Mouse (Mus musculus) kidney, adult 2 months (tissue): Measurements from ENCODE around the gene Slc8a1. TPM values are rescaled to one million over a fixed set of nuclear protein-coding genes. Genes with fewer than 3 reads are reported as not detected.

Experiments
- DNase-seq: peaks from one replicate; pipeline ENCODE4 v3.0.0; 2021
- H3K27ac ChIP-seq: fragments of 200-500 bp; 2 replicates; pipeline ENCODE4 v1.5.1; 2012; ENCODE audit warnings: low read depth, low read length, control low read depth, inconsistent platforms; ENCODE audit not compliant: insufficient read depth
- H3K27me3 ChIP-seq: fragments of 200-500 bp; replicated peaks from 2 replicates; pipeline ENCODE4 v1.6.1; 2012; ENCODE audit warnings: mild to moderate bottlenecking, moderate library complexity, low read length, inconsistent platforms; ENCODE audit not compliant: control insufficient read depth, insufficient read depth
- H3K36me3 ChIP-seq: fragments of 200-500 bp; 2 replicates; pipeline ENCODE4 v1.6.1; 2012; ENCODE audit warnings: mild to moderate bottlenecking, moderate library complexity, low read length, inconsistent platforms; ENCODE audit not compliant: control insufficient read depth, insufficient read depth
- H3K4me1 ChIP-seq: fragments of 200-500 bp; 2 replicates; pipeline ENCODE4 v1.6.1; 2011; ENCODE audit warnings: low read length; ENCODE audit not compliant: control insufficient read depth, insufficient read depth
- H3K4me3 ChIP-seq: fragments of 200-500 bp; 2 replicates; pipeline ENCODE4 v1.5.1; 2011; ENCODE audit warnings: mild to moderate bottlenecking, low read depth, low read length, control low read depth; ENCODE audit not compliant: insufficient read depth
- CTCF ChIP-seq: fragments of 200-500 bp; conservative IDR thresholded peaks from 2 replicates; pipeline ENCODE4 v1.5.1; 2011; ENCODE audit warnings: low read depth, mild to moderate bottlenecking, control low read depth, low read length, moderate library complexity, mixed read lengths; ENCODE audit not compliant: insufficient read depth, insufficient read length
- POLR2A ChIP-seq: fragments of 200-500 bp; IDR thresholded peaks from one replicate; pipeline ENCODE4 v1.6.1; 2011; ENCODE audit warnings: low read depth, low read length, control low read depth
- WGBS: fragments of 180-500 bp; shearing (Covaris S2); methylation state at CpG from one replicate; pipeline ENCODE4 v1.1.7; 2018; 5-methylcytosine and 5-hydroxymethylcytosine counted together
- polyA plus RNA-seq: library from polyadenylated mRNA; depleted of rRNA; stranded (reverse); fragments of >200 nt; gene quantifications from 2 replicates; pipeline ENCODE4 v1.2.3, GENCODE M21; 2012

Gene Slc8a1
- polyA plus RNA-seq, 1 experiment: 15.1 TPM

DNA sequence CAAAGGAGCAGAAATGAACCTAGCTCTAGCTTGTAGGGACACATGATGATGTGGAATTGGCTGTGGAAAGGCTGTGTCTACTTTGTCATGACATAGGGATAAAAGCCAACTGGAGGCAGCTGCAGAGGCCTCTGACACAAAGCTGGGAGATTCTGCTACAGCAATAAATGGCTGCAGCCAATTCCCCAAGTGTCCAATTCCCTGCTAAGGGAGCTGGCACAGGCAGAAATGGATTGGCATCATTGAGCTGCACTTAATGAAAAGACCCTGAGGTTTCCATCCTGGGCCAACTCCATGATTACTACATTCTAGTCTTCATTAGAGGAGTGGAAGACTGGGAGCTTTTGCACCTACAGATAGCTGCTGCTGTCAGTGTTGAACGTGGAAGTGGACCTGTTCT, 251.8 kb downstream of the Slc8a1 start:
- Histone ChIP-seq H3K36me3 (no peaks in the 10 kb centered on the region), H3K4me3 (no peak overlapping the region), H3K27me3 (no peaks in the 10 kb centered on the region), H3K4me1 (no peaks in the 10 kb centered on the region), H3K27ac (no peak overlapping the region)
- TF ChIP-seq CTCF (no peak), POLR2A (no peak)
- DNase-seq: no peak
- 84% methylated on average over 1 of the region's 1 CpGs for WGBS

DNA sequence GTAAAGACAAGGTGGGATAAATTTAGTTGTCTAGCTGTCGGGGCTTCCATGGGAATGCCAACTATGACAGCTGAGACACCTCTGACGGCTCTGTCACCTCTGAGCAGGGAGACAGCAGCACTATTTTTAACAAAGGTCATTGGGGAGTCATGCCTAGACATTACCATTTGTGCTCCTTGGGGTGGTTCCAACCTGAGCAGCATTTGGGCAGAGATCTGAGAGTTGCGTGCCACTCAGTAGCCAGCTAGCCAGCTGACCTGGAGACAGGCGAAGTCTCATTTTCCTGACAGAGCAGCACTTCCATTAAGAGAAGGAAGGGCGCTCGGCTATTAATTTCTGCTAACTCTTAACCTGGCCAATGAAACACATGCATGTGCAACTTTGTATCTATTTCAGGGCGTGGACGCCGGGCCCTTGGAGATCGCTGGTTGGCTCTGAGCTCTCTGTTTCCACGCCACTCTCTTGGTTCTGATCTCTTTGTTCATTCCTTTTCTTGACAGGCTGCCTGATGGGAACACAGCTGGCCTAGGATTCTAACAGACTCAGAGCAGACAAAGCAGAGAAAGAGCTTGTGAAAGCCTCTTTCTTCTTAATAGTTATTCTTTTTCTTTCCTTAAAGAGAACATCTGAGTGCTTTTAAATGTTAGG, 256.2 kb downstream of the Slc8a1 start:
- WGBS: 89% methylated on average over 11 of the region's 11 CpGs
- Histone ChIP-seq H3K27me3 (no peaks in the 10 kb centered on the region), H3K27ac (no peak overlapping the region), H3K36me3 (no peaks in the 10 kb centered on the region), H3K4me1 (no peaks in the 10 kb centered on the region), H3K4me3 (no peak overlapping the region)
- no peak for TF ChIP-seq CTCF
- no peak for TF ChIP-seq POLR2A
- DNase-seq: peak; percentile 5

DNA sequence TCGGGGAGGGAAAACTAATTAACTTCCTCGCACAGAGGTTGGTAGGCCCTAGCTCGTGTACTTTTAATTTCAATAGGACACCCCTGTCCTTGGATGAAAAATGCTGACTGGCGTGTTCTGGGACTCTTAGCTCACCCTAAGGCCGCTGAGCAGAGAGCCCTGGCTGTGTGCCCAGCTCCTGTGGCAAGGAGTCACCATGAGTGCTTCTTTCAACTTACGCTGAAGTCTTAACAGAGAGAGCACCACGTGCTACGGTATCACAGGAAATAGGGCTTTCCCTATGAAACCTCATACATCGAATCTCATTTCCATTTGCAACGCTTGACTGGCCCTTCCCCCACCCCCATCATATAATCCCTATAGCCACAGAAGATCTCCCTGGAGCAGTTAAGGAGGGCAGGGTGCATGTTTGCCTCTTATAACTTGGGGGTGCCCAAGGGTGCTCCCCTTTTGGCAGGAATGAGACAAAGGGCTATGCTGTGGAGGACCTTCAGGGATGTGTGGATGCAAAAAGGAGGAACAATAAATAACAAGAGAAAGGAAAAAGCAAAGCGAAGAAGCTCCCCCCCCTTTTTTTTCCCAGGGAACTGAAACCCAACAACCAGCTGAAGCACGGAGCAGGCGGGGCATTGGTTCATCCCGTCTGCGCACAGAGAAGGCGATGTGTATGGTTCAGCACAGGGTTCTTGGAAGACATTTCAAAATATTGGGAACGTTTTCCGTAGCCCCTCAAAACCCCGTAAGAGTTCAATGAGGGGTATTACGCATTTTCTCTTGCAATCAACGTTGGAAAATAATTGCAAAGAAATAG, 257.6 kb downstream of the Slc8a1 start:
- 50% methylated on average over 21 of the region's 21 CpGs for WGBS
- no peaks in the 10 kb centered on the region for H3K4me1 ChIP-seq
- H3K27ac ChIP-seq: no peak overlapping the region
- no peak for TF ChIP-seq CTCF
- no peak for TF ChIP-seq POLR2A
- H3K36me3 ChIP-seq: no peaks in the 10 kb centered on the region
- no peaks in the 10 kb centered on the region for H3K27me3 ChIP-seq
- H3K4me3 ChIP-seq: no peak overlapping the region
- peak; percentile 88 for DNase-seq

DNA sequence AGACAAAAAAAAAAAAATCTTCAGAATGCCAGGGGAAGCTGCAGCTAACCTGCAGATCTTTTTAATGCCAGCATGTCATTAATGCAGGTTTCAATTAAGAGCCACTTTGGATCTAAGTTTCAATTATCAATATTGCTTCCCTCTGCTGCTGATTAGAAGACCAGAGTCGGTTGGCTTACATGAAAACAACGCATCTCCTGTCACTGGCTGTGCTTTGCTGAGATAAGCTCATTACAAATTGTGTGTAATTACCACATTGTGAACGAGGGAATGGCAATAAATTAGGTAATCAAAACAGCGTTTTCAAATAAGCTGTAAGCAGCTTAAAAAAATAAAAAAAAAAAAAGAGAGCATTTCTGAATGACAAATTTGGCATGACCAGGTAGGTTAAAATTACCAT, 258.4 kb downstream of the Slc8a1 start:
- H3K27me3 ChIP-seq: no peaks in the 10 kb centered on the region
- no peak for DNase-seq
- WGBS: 51% methylated on average over 4 of the region's 4 CpGs
- H3K36me3 ChIP-seq: no peaks in the 10 kb centered on the region
- no peak overlapping the region for H3K4me3 ChIP-seq
- H3K4me1 ChIP-seq: no peaks in the 10 kb centered on the region
- H3K27ac ChIP-seq: no peak overlapping the region
- TF ChIP-seq CTCF (no peak), POLR2A (no peak)

DNA sequence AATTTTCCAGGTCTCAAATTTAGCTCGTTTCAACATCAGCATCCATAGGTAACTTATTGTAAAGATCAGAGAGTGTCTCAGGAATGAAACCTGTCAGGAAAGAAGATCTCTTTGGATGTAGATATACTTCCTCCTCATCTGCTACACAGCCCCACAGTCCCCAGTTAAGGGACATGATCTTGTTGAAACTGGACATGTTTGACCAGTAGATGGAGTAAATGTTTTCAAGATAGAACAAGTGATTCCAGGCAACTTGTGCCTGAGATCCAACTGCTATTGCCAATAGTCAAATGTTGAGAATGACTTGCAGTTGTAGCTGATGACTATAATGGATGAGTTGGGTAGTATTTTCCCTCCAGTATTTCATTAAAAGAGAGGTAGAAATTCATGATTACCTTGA, 260.8 kb downstream of the Slc8a1 start:
- 70% methylated on average over 1 of the region's 1 CpGs for WGBS
- Histone ChIP-seq H3K36me3 (no peaks in the 10 kb centered on the region), H3K4me3 (no peak overlapping the region), H3K4me1 (no peaks in the 10 kb centered on the region), H3K27me3 (no peaks in the 10 kb centered on the region), H3K27ac (no peak overlapping the region)
- peak; percentile 17 for DNase-seq
- TF ChIP-seq POLR2A: no peak
- TF ChIP-seq CTCF: no peak

DNA sequence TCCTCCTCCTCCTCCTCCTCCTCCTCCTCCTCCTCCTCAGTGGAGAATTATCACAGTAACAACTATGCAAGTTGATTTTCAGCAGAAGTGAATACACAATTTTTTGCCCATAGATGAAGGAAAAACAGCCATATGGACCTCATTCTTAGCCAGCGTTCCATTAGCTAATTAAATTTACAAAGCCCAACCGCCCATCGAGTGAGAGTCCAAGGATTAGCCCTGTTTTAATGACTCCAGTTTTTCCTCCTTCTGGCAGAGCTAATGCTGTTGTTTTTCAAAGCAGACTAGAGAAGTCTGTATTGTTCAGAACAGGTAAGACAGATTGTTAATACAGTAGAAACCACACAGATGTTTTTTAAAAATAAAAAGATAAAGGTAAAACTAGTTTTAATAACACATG, 264.8 kb downstream of the Slc8a1 start:
- H3K27me3 ChIP-seq: no peaks in the 10 kb centered on the region
- H3K4me1 ChIP-seq: no peaks in the 10 kb centered on the region
- no peak for DNase-seq
- WGBS: 66% methylated on average over 3 of the region's 3 CpGs
- TF ChIP-seq POLR2A (no peak), CTCF (no peak)
- no peaks in the 10 kb centered on the region for H3K36me3 ChIP-seq
- no peak overlapping the region for H3K27ac ChIP-seq
- H3K4me3 ChIP-seq: no peak overlapping the region

DNA sequence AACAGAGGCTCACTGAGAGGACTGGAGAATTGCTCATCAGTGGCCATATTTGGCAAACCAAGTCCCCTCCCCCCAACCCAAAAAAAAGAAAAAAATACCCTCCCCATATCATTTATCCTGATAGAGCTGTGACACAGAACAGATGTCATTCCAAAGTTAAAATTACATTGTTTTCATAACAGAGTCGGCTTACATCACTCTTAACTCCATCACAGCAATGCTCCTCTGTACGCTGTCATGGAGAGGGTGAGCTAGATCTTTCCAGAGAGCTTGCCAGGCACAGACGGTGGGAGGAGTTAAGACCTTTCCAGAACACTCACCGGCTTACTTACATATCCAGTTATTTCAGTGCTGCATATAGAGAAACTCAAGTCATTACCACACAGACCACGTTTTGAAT, 269.2 kb downstream of the Slc8a1 start:
- TF ChIP-seq POLR2A (no peak), CTCF (no peak)
- no peak overlapping the region for H3K4me3 ChIP-seq
- no peak overlapping the region for H3K27ac ChIP-seq
- DNase-seq: no peak
- H3K4me1 ChIP-seq: no peaks in the 10 kb centered on the region
- WGBS: 59% methylated on average over 5 of the region's 5 CpGs
- H3K36me3 ChIP-seq: no peaks in the 10 kb centered on the region
- no peaks in the 10 kb centered on the region for H3K27me3 ChIP-seq
